Mouse (Mus musculus) midbrain, embryonic 11.5 days (tissue): ENCODE measurements around the gene Traip. TPM values are rescaled to one million over a fixed set of nuclear protein-coding genes. Genes with fewer than 3 reads are reported as not detected.

ENCODE experiments used
- ATAC-seq: fragments of 200-750 bp; cut with Nextera tagmentation; 2 replicates; pipeline ENCODE4 v1.8.0; 2017; ENCODE audit warnings: moderate TSS enrichment, moderate library complexity; ENCODE audit not compliant: low FRiP score
- DNase-seq: peaks from one replicate; pipeline ENCODE4 v3.0.0; 2015; ENCODE audit warnings: low spot score; ENCODE audit errors: missing footprints
- H3K27ac ChIP-seq: fragments of 300-500 bp; sonication (generic); 2 replicates; pipeline ENCODE4 v1.5.1; 2014; ENCODE audit warnings: low read depth, low read length
- H3K27me3 ChIP-seq: fragments of 300-500 bp; sonication (generic); 2 replicates; pipeline ENCODE4 v1.6.1; 2014; ENCODE audit warnings: mild to moderate bottlenecking, low read length, moderate library complexity, mixed read lengths; ENCODE audit not compliant: control insufficient read depth, insufficient read depth
- H3K36me3 ChIP-seq: fragments of 300-500 bp; sonication (generic); 2 replicates; pipeline ENCODE4 v1.6.1; 2014; ENCODE audit warnings: mild to moderate bottlenecking, low read length, moderate library complexity, mixed read lengths; ENCODE audit not compliant: control insufficient read depth, insufficient read depth
- H3K4me1 ChIP-seq: fragments of 300-500 bp; sonication (generic); 2 replicates; pipeline ENCODE4 v1.6.1; 2014; ENCODE audit warnings: low read length; ENCODE audit not compliant: control insufficient read depth, insufficient read depth
- H3K4me2 ChIP-seq: fragments of 300-500 bp; sonication (generic); 2 replicates; pipeline ENCODE4 v1.6.1; 2014; ENCODE audit warnings: mild to moderate bottlenecking, moderate library complexity
- H3K4me3 ChIP-seq: fragments of 300-500 bp; sonication (generic); 2 replicates; pipeline ENCODE4 v1.5.1; 2014; ENCODE audit warnings: low read depth, low read length
- H3K9ac ChIP-seq: fragments of 300-500 bp; sonication (generic); 2 replicates; pipeline ENCODE4 v1.6.1; 2014; ENCODE audit warnings: low read length
- H3K9me3 ChIP-seq: fragments of 300-500 bp; sonication (generic); 2 replicates; pipeline ENCODE4 v1.6.1; 2016; ENCODE audit warnings: low read length; ENCODE audit not compliant: control insufficient read depth
- WGBS: fragments of 180-500 bp; shearing (Covaris S2); extraction: QIAGEN DNeasy Blood & Tissue Kit; methylation state at CpG from one replicate; pipeline ENCODE4 v1.1.7; 2014; 5-methylcytosine and 5-hydroxymethylcytosine counted together
- polyA plus RNA-seq: library from polyadenylated mRNA; unstranded; fragments of >200 nt; fragmentation: Nextera tagmentation; extraction: Ambion mirVana; gene quantifications from 2 replicates; pipeline ENCODE4 v1.2.1, GENCODE M21; 2014

Gene Traip
- polyA plus RNA-seq, 1 experiment from 2014 or later = 37.2 TPM

- H3K27ac ChIP-seq = no peak overlapping the region
These were observed 24.7 kb downstream of the Traip start for GRCm38 (mm10) chr9:107974491-107975171.

DNA sequence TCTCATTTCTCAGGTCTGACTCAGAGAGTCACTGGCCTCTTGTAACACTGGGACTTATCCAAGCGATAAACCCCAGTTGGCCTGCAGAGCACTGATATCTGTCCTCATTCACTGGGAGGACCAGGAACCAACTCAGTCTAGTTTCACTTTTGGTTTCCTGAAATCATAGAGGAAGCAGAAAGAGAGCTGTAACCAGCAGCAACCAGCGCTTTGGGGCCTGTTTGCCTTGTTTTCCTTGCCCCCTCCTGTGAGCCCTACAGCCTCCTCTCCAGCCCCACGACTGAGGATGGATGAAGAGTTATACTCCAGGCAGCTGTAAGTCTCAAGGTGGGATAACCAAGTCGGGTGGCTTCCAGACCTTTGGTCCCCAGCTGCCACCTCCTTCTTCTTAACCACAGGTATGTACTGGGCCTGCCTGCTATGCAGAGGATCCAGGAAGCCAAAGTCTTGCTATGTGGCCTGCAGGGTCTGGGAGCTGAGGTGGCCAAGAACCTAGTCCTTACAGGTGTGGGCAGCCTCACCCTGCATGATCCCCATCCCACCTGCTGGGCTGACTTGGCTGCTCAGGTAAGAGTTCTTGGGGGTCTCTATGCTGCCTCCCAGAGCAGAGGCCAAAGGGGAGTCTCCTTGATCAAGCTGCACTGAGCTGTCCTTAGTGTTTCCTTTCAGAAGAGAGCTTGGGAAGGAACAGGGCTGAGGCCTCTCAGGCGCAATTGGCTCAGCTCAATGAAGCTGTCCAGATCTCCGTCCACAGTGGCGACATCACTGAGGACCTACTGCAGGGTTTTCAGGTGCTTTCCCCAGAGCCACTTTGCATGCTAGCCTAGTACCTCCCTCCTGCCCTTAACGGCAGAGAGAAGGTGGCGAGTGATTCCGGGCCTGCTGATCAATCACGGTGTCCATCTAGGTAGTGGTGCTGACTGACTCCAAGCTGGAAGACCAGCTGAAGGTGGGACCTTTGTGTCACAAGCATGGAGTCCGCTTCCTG, 25.8 kb downstream of the Traip start, which contains the start of gene Uba7:
Uba7 (plus strand) TSS at position 107 of the 988 bp plus-strand sequence.
- H3K4me3 ChIP-seq = no peak within 1 kb of the TSS
- H3K9me3 ChIP-seq = no peaks in the 10 kb centered on the region
- no peak for DNase-seq
- H3K4me2 ChIP-seq = no peak within 1 kb of the TSS
- no peaks in the 10 kb centered on the region for H3K4me1 ChIP-seq
- no peak within 1 kb of the TSS for H3K27ac ChIP-seq
- 75% methylated on average over 12 of the region's 12 CpGs for WGBS
- ATAC-seq = no peak
- H3K27me3 ChIP-seq = no peaks in the 10 kb centered on the region
- 0 out of 2 replicates have a peak, but pooled peaks cover 2% of the 10 kb centered on the region for H3K36me3 ChIP-seq
- no peak within 1 kb of the TSS for H3K9ac ChIP-seq

More at GRCm38 (mm10) chr9:107974491-107975171, 24.7 kb downstream of the Traip start:
- DNase-seq = no peak
- Histone ChIP-seq H3K4me3 (no peak overlapping the region), H3K4me2 (no peak overlapping the region), H3K27me3 (no peaks in the 10 kb centered on the region), H3K9me3 (no peaks in the 10 kb centered on the region), H3K9ac (no peak overlapping the region), H3K36me3 (peaks cover 2% of the 10 kb centered on the region; the same call in 1 of the 2 replicates), H3K4me1 (no peaks in the 10 kb centered on the region)
- no peak for ATAC-seq
- 82% methylated on average over 10 of the region's 10 CpGs for WGBS

- Histone ChIP-seq H3K27me3 (no peaks in the 10 kb centered on the region; the same call in 1 of the 2 replicates), H3K4me1 (peaks cover 3% of the 10 kb centered on the region; the same call in 1 of the 2 replicates), H3K4me2 (no peak overlapping the region), H3K9me3 (no peaks in the 10 kb centered on the region), H3K4me3 (no peak overlapping the region), H3K36me3 (no peaks in the 10 kb centered on the region), H3K9ac (no peak overlapping the region), H3K27ac (no peak overlapping the region)
- ATAC-seq = no peak
- 90% methylated on average over 12 of the region's 12 CpGs for WGBS
- DNase-seq = no peak
These were observed 28.9 kb downstream of the Traip start for GRCm38 (mm10) chr9:107978815-107979214.

GRCm38 (mm10) chr9:107981684-107982605, 32.0 kb downstream of the Traip start:
- no peak overlapping the region for H3K9ac ChIP-seq
- H3K36me3 ChIP-seq = no peaks in the 10 kb centered on the region
- peak; percentile 81 for DNase-seq
- H3K4me3 ChIP-seq = no peak overlapping the region
- WGBS = 69% methylated on average over 6 of the region's 7 CpGs
- no peak overlapping the region for H3K4me2 ChIP-seq
- H3K27ac ChIP-seq = peak overlapping the region; percentile 4; the same call in 1 of the 2 replicates
- peaks cover 10% of the 10 kb centered on the region for H3K27me3 ChIP-seq
- no peaks in the 10 kb centered on the region for H3K9me3 ChIP-seq
- peaks cover 6% of the 10 kb centered on the region for H3K4me1 ChIP-seq
- ATAC-seq = no peak

- ATAC-seq = no peak
- DNase-seq = no peak
- H3K4me2 ChIP-seq = peak within 1 kb of the TSS; percentile 88
- H3K4me3 ChIP-seq = no peak within 1 kb of the TSS
- H3K9me3 ChIP-seq = no peaks in the 10 kb centered on the region
- no peak within 1 kb of the TSS for H3K9ac ChIP-seq
- peaks cover 10% of the 10 kb centered on the region for H3K27me3 ChIP-seq
- H3K27ac ChIP-seq = peak within 1 kb of the TSS; percentile 44; the same call in 1 of the 2 replicates
- H3K36me3 ChIP-seq = no peaks in the 10 kb centered on the region
- 64% methylated on average over 14 of the region's 14 CpGs for WGBS
- H3K4me1 ChIP-seq = peaks cover 6% of the 10 kb centered on the region
These were observed 32.9 kb downstream of the Traip start, which contains the start of gene Gm20661 for GRCm38 (mm10) chr9:107982681-107983346. TSS of gene Gm20661 (plus strand) at chr9:107983058.

DNA sequence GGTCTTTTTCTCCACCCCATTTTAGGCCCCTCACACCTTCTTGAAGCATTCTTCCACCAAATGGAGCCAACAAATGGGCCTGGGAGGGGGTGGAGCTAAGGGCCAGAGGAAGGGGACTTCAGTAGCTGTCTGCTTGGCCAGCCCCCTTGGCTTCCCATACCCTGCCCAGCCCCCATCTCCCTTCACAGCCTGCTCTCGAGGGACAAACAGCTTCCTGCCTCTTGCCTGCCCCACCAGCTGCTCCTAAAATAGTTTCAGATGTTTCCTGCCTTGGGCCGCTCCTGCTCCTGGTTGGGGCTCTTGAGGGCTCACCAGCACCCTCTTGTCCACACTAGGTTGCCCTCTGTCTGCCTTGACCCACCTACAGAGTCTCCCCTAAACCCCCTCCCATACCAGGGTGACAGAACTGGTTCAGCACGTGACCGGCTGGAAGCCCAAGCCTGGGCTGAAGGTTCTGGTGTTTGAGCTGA, 33.5 kb downstream of the Traip start:
- ATAC-seq (no peak), DNase-seq (no peak)
- H3K27me3 ChIP-seq = peaks cover 10% of the 10 kb centered on the region
- H3K27ac ChIP-seq = peak overlapping the region; percentile 44; the same call in 1 of the 2 replicates
- no peak overlapping the region for H3K4me3 ChIP-seq
- H3K9ac ChIP-seq = no peak overlapping the region
- no peaks in the 10 kb centered on the region for H3K36me3 ChIP-seq
- no peaks in the 10 kb centered on the region for H3K9me3 ChIP-seq
- peaks cover 6% of the 10 kb centered on the region for H3K4me1 ChIP-seq
- peak overlapping the region; percentile 88 for H3K4me2 ChIP-seq
- 40% methylated on average over 4 of the region's 4 CpGs for WGBS

GRCm38 (mm10) chr9:107984052-107984753, 34.3 kb downstream of the Traip start:
- Histone ChIP-seq H3K27me3 (peaks cover 10% of the 10 kb centered on the region), H3K9me3 (no peaks in the 10 kb centered on the region), H3K4me3 (peak overlapping the region; percentile 60; the same call in 1 of the 2 replicates), H3K4me1 (peaks cover 6% of the 10 kb centered on the region), H3K9ac (peak overlapping the region; percentile 60; the same call in 1 of the 2 replicates), H3K36me3 (no peaks in the 10 kb centered on the region), H3K27ac (no peak overlapping the region; the same call in 1 of the 2 replicates), H3K4me2 (peak overlapping the region; percentile 88)
- 74% methylated on average over 19 of the region's 19 CpGs for WGBS
- DNase-seq (peak; percentile 72), ATAC-seq (no peak)
